Mouse (Mus musculus): ENCODE data around the gene Cul4a. TPM values are rescaled to one million over a fixed set of nuclear protein-coding genes. Genes with fewer than 3 reads are reported as not detected.

Gene Cul4a
- polyA plus RNA-seq, 1 experiment from 2014 or later, result 70.1 TPM

GRCm38 (mm10) chr8:13181691-13181976 is 76.2 kb downstream of the Cul4a start:
- Histone ChIP-seq H3K27ac (ENCODE audit: low read length) (no peak overlapping the region), H3K9ac (replicated peaks; ENCODE audit: low read depth, low read length) (no peak overlapping the region), H3K27me3 (replicated peaks; ENCODE audit: control insufficient read depth, insufficient read depth, low read length) (no peaks in the 10 kb centered on the region), H3K4me2 (ENCODE audit: low read length) (no peak overlapping the region), H3K9me3 (ENCODE audit: control insufficient read depth, low read length) (no peaks in the 10 kb centered on the region), H3K4me3 (replicated peaks; ENCODE audit: low read length) (no peak overlapping the region), H3K36me3 (ENCODE audit: control insufficient read depth, insufficient read depth) (peaks cover 2% of the 10 kb centered on the region; the same call in 1 of the 2 replicates), H3K4me1 (replicated peaks; ENCODE audit: control insufficient read depth, insufficient read depth, low read length) (no peaks in the 10 kb centered on the region)
- no peak for ATAC-seq
- 43% methylated on average over 2 of the region's 2 CpGs for WGBS

- no peaks in the 10 kb centered on the region for H3K27me3 ChIP-seq (replicated peaks; ENCODE audit: control insufficient read depth, insufficient read depth, low read length)
- H3K4me2 ChIP-seq (ENCODE audit: low read length), result no peak overlapping the region
- no peaks in the 10 kb centered on the region for H3K9me3 ChIP-seq (ENCODE audit: control insufficient read depth, low read length)
- H3K36me3 ChIP-seq (ENCODE audit: control insufficient read depth, insufficient read depth), result no peaks in the 10 kb centered on the region
- H3K4me3 ChIP-seq (replicated peaks; ENCODE audit: low read length), result no peak overlapping the region
- WGBS, result 88% methylated on average over 8 of the region's 8 CpGs
- ATAC-seq, result no peak
- no peak overlapping the region for H3K9ac ChIP-seq (replicated peaks; ENCODE audit: low read depth, low read length)
- no peak overlapping the region for H3K27ac ChIP-seq (ENCODE audit: low read length)
- H3K4me1 ChIP-seq (replicated peaks; ENCODE audit: control insufficient read depth, insufficient read depth, low read length), result no peaks in the 10 kb centered on the region
Measured at GRCm38 (mm10) chr8:13186819-13187218, 81.4 kb downstream of the Cul4a start.

- no peak overlapping the region for H3K4me2 ChIP-seq (ENCODE audit: low read length)
- no peaks in the 10 kb centered on the region for H3K36me3 ChIP-seq (ENCODE audit: control insufficient read depth, insufficient read depth)
- 84% methylated on average over 9 of the region's 9 CpGs for WGBS
- H3K27me3 ChIP-seq (replicated peaks; ENCODE audit: control insufficient read depth, insufficient read depth, low read length), result no peaks in the 10 kb centered on the region
- no peak overlapping the region for H3K9ac ChIP-seq (replicated peaks; ENCODE audit: low read depth, low read length)
- no peak overlapping the region for H3K4me3 ChIP-seq (replicated peaks; ENCODE audit: low read length)
- ATAC-seq, result no peak
- no peak overlapping the region for H3K27ac ChIP-seq (ENCODE audit: low read length)
- H3K9me3 ChIP-seq (ENCODE audit: control insufficient read depth, low read length), result no peaks in the 10 kb centered on the region
- H3K4me1 ChIP-seq (replicated peaks; ENCODE audit: control insufficient read depth, insufficient read depth, low read length), result no peaks in the 10 kb centered on the region
Measured at GRCm38 (mm10) chr8:13187229-13187628, 81.8 kb downstream of the Cul4a start.

GRCm38 (mm10) chr8:13187638-13188037 is 82.2 kb downstream of the Cul4a start:
- Histone ChIP-seq H3K9me3 (ENCODE audit: control insufficient read depth, low read length) (no peaks in the 10 kb centered on the region), H3K4me3 (replicated peaks; ENCODE audit: low read length) (no peak overlapping the region), H3K9ac (replicated peaks; ENCODE audit: low read depth, low read length) (no peak overlapping the region), H3K27ac (ENCODE audit: low read length) (no peak overlapping the region), H3K4me1 (replicated peaks; ENCODE audit: control insufficient read depth, insufficient read depth, low read length) (no peaks in the 10 kb centered on the region), H3K36me3 (ENCODE audit: control insufficient read depth, insufficient read depth) (no peaks in the 10 kb centered on the region), H3K4me2 (ENCODE audit: low read length) (no peak overlapping the region), H3K27me3 (replicated peaks; ENCODE audit: control insufficient read depth, insufficient read depth, low read length) (no peaks in the 10 kb centered on the region)
- no peak for ATAC-seq
- 44% methylated on average over 7 of the region's 7 CpGs for WGBS

- H3K36me3 ChIP-seq (ENCODE audit: control insufficient read depth, insufficient read depth), result no peaks in the 10 kb centered on the region
- H3K9me3 ChIP-seq (ENCODE audit: control insufficient read depth, low read length), result no peaks in the 10 kb centered on the region
- no peaks in the 10 kb centered on the region for H3K27me3 ChIP-seq (replicated peaks; ENCODE audit: control insufficient read depth, insufficient read depth, low read length)
- no peak overlapping the region for H3K9ac ChIP-seq (replicated peaks; ENCODE audit: low read depth, low read length)
- H3K4me2 ChIP-seq (ENCODE audit: low read length), result no peak overlapping the region
- no peaks in the 10 kb centered on the region for H3K4me1 ChIP-seq (replicated peaks; ENCODE audit: control insufficient read depth, insufficient read depth, low read length)
- ATAC-seq, result no peak
- 83% methylated on average over 13 of the region's 13 CpGs for WGBS
- H3K4me3 ChIP-seq (replicated peaks; ENCODE audit: low read length), result no peak overlapping the region
- H3K27ac ChIP-seq (ENCODE audit: low read length), result no peak overlapping the region
Measured at GRCm38 (mm10) chr8:13188052-13188555, 82.7 kb downstream of the Cul4a start.

- Histone ChIP-seq H3K4me3 (replicated peaks; ENCODE audit: low read length) (no peak overlapping the region), H3K4me1 (replicated peaks; ENCODE audit: control insufficient read depth, insufficient read depth, low read length) (no peaks in the 10 kb centered on the region), H3K9ac (replicated peaks; ENCODE audit: low read depth, low read length) (no peak overlapping the region), H3K9me3 (ENCODE audit: control insufficient read depth, low read length) (no peaks in the 10 kb centered on the region), H3K36me3 (ENCODE audit: control insufficient read depth, insufficient read depth) (no peaks in the 10 kb centered on the region), H3K27me3 (replicated peaks; ENCODE audit: control insufficient read depth, insufficient read depth, low read length) (no peaks in the 10 kb centered on the region), H3K4me2 (ENCODE audit: low read length) (no peak overlapping the region), H3K27ac (ENCODE audit: low read length) (no peak overlapping the region)
- no peak for ATAC-seq
- WGBS, result 91% methylated on average over 1 of the region's 1 CpGs
Measured at GRCm38 (mm10) chr8:13188857-13189256, 83.4 kb downstream of the Cul4a start.

GRCm38 (mm10) chr8:13190235-13190634 is 84.8 kb downstream of the Cul4a start:
- H3K9ac ChIP-seq (replicated peaks; ENCODE audit: low read depth, low read length), result no peak overlapping the region
- H3K4me3 ChIP-seq (replicated peaks; ENCODE audit: low read length), result no peak overlapping the region
- 96% methylated on average over 8 of the region's 8 CpGs for WGBS
- H3K27me3 ChIP-seq (replicated peaks; ENCODE audit: control insufficient read depth, insufficient read depth, low read length), result no peaks in the 10 kb centered on the region
- H3K4me1 ChIP-seq (replicated peaks; ENCODE audit: control insufficient read depth, insufficient read depth, low read length), result peaks cover 8% of the 10 kb centered on the region; the same call in 1 of the 2 replicates
- no peak overlapping the region for H3K4me2 ChIP-seq (ENCODE audit: low read length)
- H3K27ac ChIP-seq (ENCODE audit: low read length), result no peak overlapping the region
- no peaks in the 10 kb centered on the region for H3K9me3 ChIP-seq (ENCODE audit: control insufficient read depth, low read length)
- no peaks in the 10 kb centered on the region for H3K36me3 ChIP-seq (ENCODE audit: control insufficient read depth, insufficient read depth)
- no peak for ATAC-seq

- H3K36me3 ChIP-seq (ENCODE audit: control insufficient read depth, insufficient read depth), result no peaks in the 10 kb centered on the region
- peak overlapping the region; percentile 13; the same call in 1 of the 2 replicates for H3K4me2 ChIP-seq (ENCODE audit: low read length)
- no peak overlapping the region for H3K4me3 ChIP-seq (replicated peaks; ENCODE audit: low read length)
- peak overlapping the region; percentile 67 for H3K27ac ChIP-seq (ENCODE audit: low read length)
- H3K27me3 ChIP-seq (replicated peaks; ENCODE audit: control insufficient read depth, insufficient read depth, low read length), result no peaks in the 10 kb centered on the region
- H3K9me3 ChIP-seq (ENCODE audit: control insufficient read depth, low read length), result no peaks in the 10 kb centered on the region
- H3K9ac ChIP-seq (replicated peaks; ENCODE audit: low read depth, low read length), result peak overlapping the region; percentile 39
- peaks cover 12% of the 10 kb centered on the region for H3K4me1 ChIP-seq (replicated peaks; ENCODE audit: control insufficient read depth, insufficient read depth, low read length)
- ATAC-seq, result peak; percentile 55; the same call in 1 of the 2 replicates
- WGBS, result 7% methylated on average over 10 of the region's 10 CpGs
Measured at GRCm38 (mm10) chr8:13194818-13195217, 89.4 kb downstream of the Cul4a start.

- Histone ChIP-seq H3K4me3 (replicated peaks; ENCODE audit: low read length) (no peak overlapping the region), H3K4me2 (ENCODE audit: low read length) (no peak overlapping the region), H3K9ac (replicated peaks; ENCODE audit: low read depth, low read length) (no peak overlapping the region), H3K4me1 (replicated peaks; ENCODE audit: control insufficient read depth, insufficient read depth, low read length) (peaks cover 20% of the 10 kb centered on the region), H3K9me3 (ENCODE audit: control insufficient read depth, low read length) (no peaks in the 10 kb centered on the region), H3K27me3 (replicated peaks; ENCODE audit: control insufficient read depth, insufficient read depth, low read length) (peaks cover 16% of the 10 kb centered on the region), H3K36me3 (ENCODE audit: control insufficient read depth, insufficient read depth) (no peaks in the 10 kb centered on the region), H3K27ac (ENCODE audit: low read length) (no peak overlapping the region)
- WGBS, result 87% methylated on average over 5 of the region's 5 CpGs
- ATAC-seq, result no peak
Measured at GRCm38 (mm10) chr8:13197493-13197892, 92.1 kb downstream of the Cul4a start.
